ENCODE assay signal across 8 mouse cellular contexts in the genomic region with DNA sequence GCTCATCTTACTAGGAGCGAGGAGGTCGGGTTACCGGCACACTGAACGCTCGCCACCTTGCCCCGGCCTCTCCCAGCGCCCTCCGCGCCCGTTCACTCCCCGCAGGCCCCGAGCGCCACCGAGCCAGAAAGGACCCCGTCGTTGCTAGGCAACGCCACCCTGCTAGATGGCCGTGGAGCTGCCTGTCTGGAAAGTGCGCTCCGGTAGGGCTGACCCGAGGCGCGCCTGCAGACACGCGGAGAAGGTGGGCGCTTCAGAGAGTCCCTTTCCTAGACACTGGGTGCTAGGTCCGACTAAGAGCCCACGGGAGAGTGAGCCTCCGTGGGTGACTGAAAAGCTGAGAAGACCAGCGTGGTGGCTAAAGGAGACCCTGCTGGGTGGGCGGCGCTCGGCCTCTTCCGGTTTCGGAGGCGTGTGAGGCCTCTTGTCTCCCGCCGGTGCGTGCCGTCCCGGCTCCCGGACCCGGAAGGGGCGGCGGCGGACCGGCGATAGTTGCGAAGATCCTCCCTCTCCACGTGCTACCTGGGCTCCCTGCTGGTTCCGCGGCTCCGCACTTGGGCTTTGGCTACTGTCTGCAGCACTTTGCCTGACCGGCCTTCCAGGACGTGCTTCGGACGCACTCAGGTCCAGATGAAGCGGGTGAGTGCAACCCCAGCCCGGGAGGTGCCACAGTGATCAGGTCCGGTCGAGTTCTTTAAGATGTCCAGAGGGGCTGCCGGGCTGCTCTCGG. TPM values are rescaled to one million over a fixed set of nuclear protein-coding genes. Genes with fewer than 3 reads are reported as not detected.
DNase-seq lines count a peak whose midpoint lies in the region; ATAC-seq and TF ChIP-seq lines count a peak whose summit lies in the region.

A gene (minus strand): TSS at position 139 of the 730 bp plus-strand sequence.
A gene (plus strand): TSS at position 185 of the 730 bp plus-strand sequence.

- WGBS in forebrain, embryonic 12.5 days = under 1% methylated on average over 63 of the region's 63 CpGs
- WGBS in heart, postnatal 0 days = under 1% methylated on average over 62 of the region's 63 CpGs
- under 1% methylated on average over 63 of the region's 63 CpGs for WGBS in liver, embryonic 16.5 days (ENCODE audit: insufficient replicate concordance)
- WGBS in neural tube, embryonic 13.5 days = under 1% methylated on average over 63 of the region's 63 CpGs

- H3K27me3 ChIP-seq in E14TG2a.4 (ENCODE audit: insufficient read depth, low read length) = no peaks in the 10 kb centered on the region
- no peaks in the 10 kb centered on the region for H3K27me3 ChIP-seq in forebrain, embryonic 12.5 days
- H3K27me3 ChIP-seq in heart, postnatal 0 days (ENCODE audit: control insufficient read depth, insufficient read depth, low read length) = no peaks in the 10 kb centered on the region
- H3K27me3 ChIP-seq in liver, embryonic 16.5 days (ENCODE audit: control insufficient read depth, insufficient read depth, low read depth, low read length) = no peaks in the 10 kb centered on the region
- no peaks in the 10 kb centered on the region for H3K27me3 ChIP-seq in neural tube, embryonic 13.5 days
- no peaks in the 10 kb centered on the region for H3K27me3 ChIP-seq in testis, adult 2 months (ENCODE audit: control insufficient read depth, insufficient read depth, low read length)

- peak; percentile 86; the same call in 1 of the 2 replicates for TF ChIP-seq EP300 in heart, postnatal 0 days (IDR thresholded peaks at IDR 0.05; ENCODE audit: low read depth)

- TF ChIP-seq POLR2A in testis, adult 2 months (IDR thresholded peaks at IDR 0.05; ENCODE audit: control insufficient read depth, low read depth, low read length) = peak; percentile 56

- H3K4me1 ChIP-seq in E14TG2a.4 (replicated peaks; ENCODE audit: low read depth, low read length) = peaks cover 41% of the 10 kb centered on the region
- H3K4me1 ChIP-seq in forebrain, embryonic 12.5 days = peaks cover 50% of the 10 kb centered on the region
- H3K4me1 ChIP-seq in heart, postnatal 0 days (ENCODE audit: control insufficient read depth, insufficient read depth) = peaks cover 38% of the 10 kb centered on the region
- H3K4me1 ChIP-seq in liver, embryonic 16.5 days (ENCODE audit: control insufficient read depth, low read depth, low read length) = peaks cover 28% of the 10 kb centered on the region
- peaks cover 59% of the 10 kb centered on the region for H3K4me1 ChIP-seq in neural tube, embryonic 13.5 days (replicated peaks)
- peaks cover 2% of the 10 kb centered on the region for H3K4me1 ChIP-seq in testis, adult 2 months (ENCODE audit: control insufficient read depth, insufficient read depth, low read length)

- ATAC-seq in forebrain, embryonic 12.5 days (ENCODE audit: low FRiP score) = peak; percentile 96
- peak; percentile 89 for ATAC-seq in heart, postnatal 0 days (ENCODE audit: insufficient read depth, low read depth)
- peak; percentile 94 for ATAC-seq in liver, embryonic 16.5 days (ENCODE audit: low read depth)
- ATAC-seq in neural tube, embryonic 13.5 days (ENCODE audit: low read depth) = peak; percentile 97

- DNase-seq in c-Kit-positive CD71-positive TER-119-positive erythroid progenitor cells, embryonic 14.5 days (ENCODE audit: low spot score) = peak; percentile 93
- peak; percentile 83 for DNase-seq in heart, postnatal 0 days (ENCODE audit: low spot score)
- peak; percentile 97 to 98 for DNase-seq in kidney, postnatal 4 days

- no peak for TF ChIP-seq CTCF in E14TG2a.4 (conservative IDR thresholded peaks at IDR 0.05; ENCODE audit: low read length)
- TF ChIP-seq CTCF in heart, postnatal 0 days (IDR thresholded peaks at IDR 0.05; ENCODE audit: low read depth) = no peak
- TF ChIP-seq CTCF in testis, adult 2 months (IDR thresholded peaks at IDR 0.05; ENCODE audit: control insufficient read depth, insufficient read depth, insufficient replicate concordance, low read depth, low read length) = no peak

- H3K9me3 ChIP-seq in E14TG2a.4 (ENCODE audit: low read length) = no peaks in the 10 kb centered on the region
- no peaks in the 10 kb centered on the region for H3K9me3 ChIP-seq in forebrain, embryonic 12.5 days
- H3K9me3 ChIP-seq in heart, postnatal 0 days (replicated peaks; ENCODE audit: control insufficient read depth, low read length) = no peaks in the 10 kb centered on the region
- no peaks in the 10 kb centered on the region for H3K9me3 ChIP-seq in liver, embryonic 16.5 days (replicated peaks; ENCODE audit: control insufficient read depth, low read length)
- H3K9me3 ChIP-seq in neural tube, embryonic 13.5 days = no peaks in the 10 kb centered on the region

- peak within 1 kb of the TSS; percentile 85 for H3K27ac ChIP-seq in forebrain, embryonic 12.5 days
- H3K27ac ChIP-seq in heart, postnatal 0 days (ENCODE audit: low read depth) = peak within 1 kb of the TSS; percentile 78
- H3K27ac ChIP-seq in liver, embryonic 16.5 days (ENCODE audit: low read length) = peak within 1 kb of the TSS; percentile 82
- H3K27ac ChIP-seq in neural tube, embryonic 13.5 days (replicated peaks) = peak within 1 kb of the TSS; percentile 86
- peak within 1 kb of the TSS; percentile 94 for H3K27ac ChIP-seq in testis, adult 2 months (ENCODE audit: control insufficient read depth, insufficient read depth, low read depth, low read length)

- H3K9ac ChIP-seq in forebrain, embryonic 12.5 days = peak within 1 kb of the TSS; percentile 93
- peak within 1 kb of the TSS; percentile 86 for H3K9ac ChIP-seq in heart, postnatal 0 days (replicated peaks; ENCODE audit: low read depth, low read length)
- peak within 1 kb of the TSS; percentile 87 for H3K9ac ChIP-seq in liver, embryonic 16.5 days (ENCODE audit: low read depth, low read length)
- H3K9ac ChIP-seq in neural tube, embryonic 13.5 days = peak within 1 kb of the TSS; percentile 87

- H3K36me3 ChIP-seq in E14TG2a.4 (ENCODE audit: insufficient read depth, low read length) = peaks cover 57% of the 10 kb centered on the region
- H3K36me3 ChIP-seq in forebrain, embryonic 12.5 days (replicated peaks) = peaks cover 9% of the 10 kb centered on the region
- peaks cover 9% of the 10 kb centered on the region for H3K36me3 ChIP-seq in heart, postnatal 0 days (replicated peaks; ENCODE audit: control insufficient read depth, insufficient read depth, low read length)
- H3K36me3 ChIP-seq in liver, embryonic 16.5 days (ENCODE audit: control insufficient read depth, insufficient read depth) = no peaks in the 10 kb centered on the region
- peaks cover 10% of the 10 kb centered on the region; the same call in 1 of the 2 replicates for H3K36me3 ChIP-seq in neural tube, embryonic 13.5 days
- H3K36me3 ChIP-seq in testis, adult 2 months (ENCODE audit: control insufficient read depth, insufficient read depth, low read length) = no peaks in the 10 kb centered on the region

- peak within 1 kb of the TSS; percentile 98 for H3K4me2 ChIP-seq in forebrain, embryonic 12.5 days
- peak within 1 kb of the TSS; percentile 88 for H3K4me2 ChIP-seq in heart, postnatal 0 days (ENCODE audit: low read depth, low read length)
- H3K4me2 ChIP-seq in liver, embryonic 16.5 days (ENCODE audit: low read depth, low read length) = peak within 1 kb of the TSS; percentile 74
- H3K4me2 ChIP-seq in neural tube, embryonic 13.5 days = peak within 1 kb of the TSS; percentile 99

- peak within 1 kb of the TSS; percentile 99 for H3K4me3 ChIP-seq in E14TG2a.4 (replicated peaks; ENCODE audit: low read length)
- H3K4me3 ChIP-seq in forebrain, embryonic 12.5 days (replicated peaks) = peak within 1 kb of the TSS; percentile 97
- peak within 1 kb of the TSS; percentile 82 for H3K4me3 ChIP-seq in heart, postnatal 0 days (ENCODE audit: low read depth, low read length)
- H3K4me3 ChIP-seq in liver, embryonic 16.5 days (ENCODE audit: low read depth, low read length) = peak within 1 kb of the TSS; percentile 96
- H3K4me3 ChIP-seq in neural tube, embryonic 13.5 days = peak within 1 kb of the TSS; percentile 85
- H3K4me3 ChIP-seq in testis, adult 2 months (ENCODE audit: control insufficient read depth, low read depth, low read length) = peak within 1 kb of the TSS; percentile 90

RNA-seq across cellular contexts. Expression of the first gene that starts in this region (rescaled TPM):
- 31.0 and 33.4 TPM in 2 replicates for polyA plus RNA-seq in forebrain, embryonic 12.5 days (2016; fragmentation: Nextera tagmentation; extraction: Ambion mirVana)
- 26.4 and 72.5 TPM in 2 replicates for total RNA-seq in heart, postnatal 0 days (2014; rRNA removed; ENCODE audit: low replicate concordance)
- 3.6 and 4.0 TPM in 2 replicates for polyA plus RNA-seq in heart, postnatal 0 days (2015; fragmentation: Nextera tagmentation; extraction: Ambion mirVana)
- polyA plus RNA-seq in liver, embryonic 16.5 days (2015; fragmentation: Nextera tagmentation; extraction: Ambion mirVana) = 3.9 and 4.3 TPM in 2 replicates
- polyA plus RNA-seq in neural tube, embryonic 13.5 days (2015; fragmentation: Nextera tagmentation; extraction: Ambion mirVana) = 16.9 and 17.6 TPM in 2 replicates
- polyA plus RNA-seq in testis, adult 2 months (2012; rRNA removed) = 12.2 and 13.0 TPM in 2 replicates

RNA-seq across cellular contexts. Expression of the second gene that starts in this region (rescaled TPM):
- polyA plus RNA-seq in forebrain, embryonic 12.5 days (2016; fragmentation: Nextera tagmentation; extraction: Ambion mirVana) = 18.8 TPM in 2 replicates
- 2.1 and 9.3 TPM in 2 replicates for total RNA-seq in heart, postnatal 0 days (2014; rRNA removed; ENCODE audit: low replicate concordance)
- polyA plus RNA-seq in heart, postnatal 0 days (2015; fragmentation: Nextera tagmentation; extraction: Ambion mirVana) = 4.1 TPM in 2 replicates
- 3.6 and 3.9 TPM in 2 replicates for polyA plus RNA-seq in liver, embryonic 16.5 days (2015; fragmentation: Nextera tagmentation; extraction: Ambion mirVana)
- 10.3 and 10.5 TPM in 2 replicates for polyA plus RNA-seq in neural tube, embryonic 13.5 days (2015; fragmentation: Nextera tagmentation; extraction: Ambion mirVana)
- 5.0 and 5.9 TPM in 2 replicates for polyA plus RNA-seq in testis, adult 2 months (2012; rRNA removed)

Comparison
In these comparisons a context has a peak if more than half of its experiments do, and no peak if none do; other contexts are left out.
1. Peak in every context shown above with its lines: DNase-seq, ATAC-seq, H3K4me3 ChIP-seq and H3K27ac ChIP-seq.